ENCODE assay signal across 23 mouse cellular contexts in the genomic region with DNA sequence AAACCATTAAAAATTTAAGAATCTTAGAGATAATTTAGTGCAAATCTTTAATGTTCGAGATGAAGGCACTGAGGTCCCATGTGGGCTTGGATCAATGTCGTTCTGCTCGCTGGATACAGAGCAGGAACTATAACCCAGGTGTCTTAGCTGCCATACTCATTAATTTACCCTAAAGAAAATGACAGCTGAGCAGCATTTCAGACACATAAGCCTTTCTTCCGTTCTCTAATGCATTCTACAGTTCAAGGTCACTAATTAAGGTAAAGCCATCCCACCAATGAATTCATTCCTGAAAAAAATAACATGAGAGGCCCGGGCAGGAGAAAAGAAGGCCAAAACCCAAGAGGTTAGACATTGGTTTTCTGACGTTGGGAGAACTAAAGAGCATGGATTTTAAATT.
A peak's percentile ranks its signal among the peaks of the same experiment; 100 is the strongest.
DNase-seq lines count a peak whose midpoint lies in the region; ATAC-seq and TF ChIP-seq lines count a peak whose summit lies in the region.
"Had no signal": no experiment of that assay in that cellular context is flagged by ENCODE, and none has a peak within 500 bp of the region (broad histone marks: within the 10 kb centered on the region; RNA-seq: fewer than 3 reads in every experiment).

No protein-coding gene starts in this region.

- H3K9ac ChIP-seq in embryonic facial prominence, embryonic 14.5 days (ENCODE audit: low read depth, low read length) = no peak overlapping the region
- no peak overlapping the region for H3K9ac ChIP-seq in hindbrain, embryonic 13.5 days
- H3K9ac ChIP-seq in hindbrain, embryonic 14.5 days = no peak overlapping the region
- H3K9ac ChIP-seq in midbrain, embryonic 15.5 days = no peak overlapping the region
- H3K9ac ChIP-seq: embryonic facial prominence, embryonic 15.5 days; heart, embryonic 15.5 days had no signal

- H3K4me1 ChIP-seq in embryonic facial prominence, embryonic 14.5 days (ENCODE audit: control insufficient read depth, insufficient read depth, low read length) = no peaks in the 10 kb centered on the region; the same call in 1 of the 2 replicates
- no peaks in the 10 kb centered on the region for H3K4me1 ChIP-seq in embryonic facial prominence, embryonic 10.5 days
- peaks cover 3% of the 10 kb centered on the region for H3K4me1 ChIP-seq in hindbrain, embryonic 13.5 days (replicated peaks)
- H3K4me1 ChIP-seq in hindbrain, embryonic 14.5 days (replicated peaks; ENCODE audit: control insufficient read depth, insufficient read depth, low read length) = no peaks in the 10 kb centered on the region
- no peaks in the 10 kb centered on the region for H3K4me1 ChIP-seq in midbrain, embryonic 15.5 days
- H3K4me1 ChIP-seq: embryonic facial prominence, embryonic 15.5 days; heart, embryonic 15.5 days had no signal

- H3K27me3 ChIP-seq in embryonic facial prominence, embryonic 14.5 days (replicated peaks; ENCODE audit: control insufficient read depth, insufficient read depth, low read length) = no peaks in the 10 kb centered on the region
- no peaks in the 10 kb centered on the region for H3K27me3 ChIP-seq in embryonic facial prominence, embryonic 10.5 days (replicated peaks; ENCODE audit: low read depth, poor library complexity, severe bottlenecking)
- H3K27me3 ChIP-seq in hindbrain, embryonic 13.5 days = no peaks in the 10 kb centered on the region
- no peaks in the 10 kb centered on the region for H3K27me3 ChIP-seq in hindbrain, embryonic 14.5 days (ENCODE audit: control insufficient read depth, insufficient read depth, low read length)
- no peaks in the 10 kb centered on the region for H3K27me3 ChIP-seq in midbrain, embryonic 15.5 days (replicated peaks)
- H3K27me3 ChIP-seq: CH12.LX; embryonic facial prominence, embryonic 15.5 days; heart, embryonic 15.5 days had no signal

- no peak overlapping the region for H3K4me3 ChIP-seq in embryonic facial prominence, embryonic 14.5 days (ENCODE audit: low read depth, low read length)
- no peak overlapping the region for H3K4me3 ChIP-seq in embryonic facial prominence, embryonic 10.5 days
- H3K4me3 ChIP-seq in hindbrain, embryonic 13.5 days = no peak overlapping the region
- no peak overlapping the region for H3K4me3 ChIP-seq in hindbrain, embryonic 14.5 days (replicated peaks; ENCODE audit: low read length)
- H3K4me3 ChIP-seq in midbrain, embryonic 15.5 days = no peak overlapping the region
- H3K4me3 ChIP-seq: embryonic facial prominence, embryonic 15.5 days; erythroblast, embryonic 14.5 days; heart, adult 2 months; heart, embryonic 15.5 days had no signal

- WGBS in embryonic facial prominence, embryonic 14.5 days = 49% methylated on average over 6 of the region's 6 CpGs
- 69% methylated on average over 6 of the region's 6 CpGs for WGBS in embryonic facial prominence, embryonic 10.5 days
- WGBS in hindbrain, embryonic 13.5 days = 34% methylated on average over 6 of the region's 6 CpGs
- 28% methylated on average over 6 of the region's 6 CpGs for WGBS in hindbrain, embryonic 14.5 days
- 31% methylated on average over 6 of the region's 6 CpGs for WGBS in midbrain, embryonic 15.5 days

- no peaks in the 10 kb centered on the region for H3K9me3 ChIP-seq in embryonic facial prominence, embryonic 14.5 days (ENCODE audit: control insufficient read depth, low read length)
- no peaks in the 10 kb centered on the region for H3K9me3 ChIP-seq in embryonic facial prominence, embryonic 10.5 days
- no peaks in the 10 kb centered on the region for H3K9me3 ChIP-seq in hindbrain, embryonic 13.5 days
- no peaks in the 10 kb centered on the region for H3K9me3 ChIP-seq in hindbrain, embryonic 14.5 days (ENCODE audit: control insufficient read depth, low read length)
- no peaks in the 10 kb centered on the region for H3K9me3 ChIP-seq in midbrain, embryonic 15.5 days
- H3K9me3 ChIP-seq: embryonic facial prominence, embryonic 15.5 days; heart, embryonic 15.5 days had no signal

- ATAC-seq in embryonic facial prominence, embryonic 14.5 days (ENCODE audit: low read depth) = no peak
- ATAC-seq in hindbrain, embryonic 13.5 days (ENCODE audit: low FRiP score) = peak; percentile 69
- ATAC-seq in hindbrain, embryonic 14.5 days (ENCODE audit: low FRiP score) = no peak
- ATAC-seq in midbrain, embryonic 15.5 days (replicated peaks) = peak; percentile 70; the same call in 1 of the 2 replicates
- ATAC-seq: activated CD4-positive, CD25-positive, alpha-beta regulatory T cell, adult 4 months; forebrain, embryonic 16.5 days; intestine, embryonic 16.5 days; Patski had no signal

- no peak for TF ChIP-seq CTCF in brain, embryonic 14.5 days (IDR thresholded peaks at IDR 0.05; ENCODE audit: borderline replicate concordance, extremely low read depth, insufficient read depth, insufficient read length)

- H3K27ac ChIP-seq in embryonic facial prominence, embryonic 14.5 days (replicated peaks; ENCODE audit: low read depth, low read length) = no peak overlapping the region
- no peak overlapping the region for H3K27ac ChIP-seq in embryonic facial prominence, embryonic 10.5 days (replicated peaks)
- H3K27ac ChIP-seq in hindbrain, embryonic 13.5 days = peak overlapping the region; percentile 35; the same call in 1 of the 2 replicates
- H3K27ac ChIP-seq in hindbrain, embryonic 14.5 days = no peak overlapping the region
- no peak overlapping the region; the same call in 1 of the 2 replicates for H3K27ac ChIP-seq in midbrain, embryonic 15.5 days
- H3K27ac ChIP-seq: embryonic facial prominence, embryonic 15.5 days; heart, adult 2 months; heart, embryonic 15.5 days had no signal

- peak; percentile 1 for DNase-seq in embryonic facial prominence, embryonic 14.5 days (ENCODE audit: low spot score)
- DNase-seq in embryonic facial prominence, embryonic 10.5 days (ENCODE audit: low spot score) = no peak
- no peak for DNase-seq in hindbrain, embryonic 14.5 days (ENCODE audit: low spot score)
- peak; percentile 70 for DNase-seq in brain, embryonic 14.5 days (ENCODE audit: low read depth)
- DNase-seq in gastrocnemius, postnatal 10 days = no peak
- DNase-seq in neural tube, embryonic 10.5 days (ENCODE audit: extremely low spot score, low spot score) = no peak
- DNase-seq: adrenal gland, postnatal 14 days; cerebellum, adult 2 months; cerebellum, postnatal 10 days; gastrocnemius, postnatal 14 days; heart, adult 2 months; heart, postnatal 14 days had no signal

- H3K4me2 ChIP-seq in embryonic facial prominence, embryonic 14.5 days (ENCODE audit: low read depth, low read length) = no peak overlapping the region
- H3K4me2 ChIP-seq in hindbrain, embryonic 13.5 days = no peak overlapping the region
- no peak overlapping the region for H3K4me2 ChIP-seq in hindbrain, embryonic 14.5 days (replicated peaks)
- H3K4me2 ChIP-seq in midbrain, embryonic 15.5 days = no peak overlapping the region
- H3K4me2 ChIP-seq: embryonic facial prominence, embryonic 15.5 days; heart, embryonic 11.5 days; heart, embryonic 15.5 days had no signal

- TF ChIP-seq POLR2A in brain, embryonic 14.5 days (IDR thresholded peaks at IDR 0.05; ENCODE audit: borderline replicate concordance, extremely low read depth, insufficient read depth, insufficient read length, poor library complexity, severe bottlenecking) = no peak

- no peaks in the 10 kb centered on the region for H3K36me3 ChIP-seq in embryonic facial prominence, embryonic 14.5 days (ENCODE audit: control insufficient read depth, insufficient read depth, low read length)
- H3K36me3 ChIP-seq in embryonic facial prominence, embryonic 10.5 days (replicated peaks) = no peaks in the 10 kb centered on the region
- no peaks in the 10 kb centered on the region for H3K36me3 ChIP-seq in hindbrain, embryonic 13.5 days
- H3K36me3 ChIP-seq in hindbrain, embryonic 14.5 days (replicated peaks; ENCODE audit: control insufficient read depth, insufficient read depth) = no peaks in the 10 kb centered on the region
- H3K36me3 ChIP-seq in midbrain, embryonic 15.5 days (replicated peaks) = no peaks in the 10 kb centered on the region
- H3K36me3 ChIP-seq: embryonic facial prominence, embryonic 15.5 days; heart, embryonic 15.5 days had no signal

Comparison
In these comparisons a context has a peak if more than half of its experiments do, and no peak if none do; other contexts are left out.
1. ATAC-seq: peak in hindbrain, embryonic 13.5 days (single experiment) and midbrain, embryonic 15.5 days (single experiment); none in embryonic facial prominence, embryonic 14.5 days (single experiment) and hindbrain, embryonic 14.5 days (single experiment).
2. DNase-seq: peak in embryonic facial prominence, embryonic 14.5 days (single experiment) and brain, embryonic 14.5 days (single experiment); none in embryonic facial prominence, embryonic 10.5 days (single experiment), hindbrain, embryonic 14.5 days (single experiment), gastrocnemius, postnatal 10 days (single experiment) and neural tube, embryonic 10.5 days (single experiment).